Mouse (Mus musculus): Measurements from ENCODE around the gene Smyd4. TPM values are rescaled to one million over a fixed set of nuclear protein-coding genes. Genes with fewer than 3 reads are reported as not detected.

Smyd4 gene
- polyA plus RNA-seq, 1 experiment, result 7.2 TPM

DNA sequence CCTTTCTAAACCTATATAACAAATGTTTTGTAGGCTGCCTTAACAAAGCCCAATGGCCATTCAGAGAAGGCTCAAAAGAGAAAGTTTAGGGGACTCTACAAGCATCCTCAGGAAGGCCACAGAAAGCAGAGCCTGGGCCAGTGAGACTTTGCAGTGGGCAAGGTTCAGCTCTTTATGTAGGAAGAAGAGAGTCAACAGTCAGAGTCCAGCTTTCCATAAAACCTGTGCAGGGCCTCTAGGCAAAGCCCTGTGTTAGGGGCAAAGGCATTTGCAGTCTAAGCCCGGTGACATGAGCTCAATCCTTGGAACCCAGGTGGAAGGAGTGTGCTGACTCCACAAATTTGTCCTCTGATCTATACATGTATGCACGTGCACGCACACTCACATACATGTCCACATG, 76.2 kb downstream of the Smyd4 start:
- no peak for TF ChIP-seq CTCF (conservative IDR thresholded peaks at IDR 0.05; ENCODE audit: insufficient read depth, insufficient read length, low read depth, low read length)
- no peak for TF ChIP-seq POLR2A (IDR thresholded peaks at IDR 0.05; ENCODE audit: low read depth, low read length)
- Histone ChIP-seq H3K4me1 (ENCODE audit: control insufficient read depth, insufficient read depth, low read length) (no peaks in the 10 kb centered on the region), H3K27me3 (replicated peaks; ENCODE audit: control insufficient read depth, insufficient read depth, low read length) (no peaks in the 10 kb centered on the region), H3K4me3 (ENCODE audit: insufficient read depth, low read depth, low read length) (no peak overlapping the region), H3K36me3 (ENCODE audit: control insufficient read depth, insufficient read depth, low read length) (no peaks in the 10 kb centered on the region), H3K27ac (ENCODE audit: insufficient read depth, low read depth, low read length) (no peak overlapping the region)
- no peak for DNase-seq
- WGBS, result 86% methylated on average over 3 of the region's 3 CpGs

DNA sequence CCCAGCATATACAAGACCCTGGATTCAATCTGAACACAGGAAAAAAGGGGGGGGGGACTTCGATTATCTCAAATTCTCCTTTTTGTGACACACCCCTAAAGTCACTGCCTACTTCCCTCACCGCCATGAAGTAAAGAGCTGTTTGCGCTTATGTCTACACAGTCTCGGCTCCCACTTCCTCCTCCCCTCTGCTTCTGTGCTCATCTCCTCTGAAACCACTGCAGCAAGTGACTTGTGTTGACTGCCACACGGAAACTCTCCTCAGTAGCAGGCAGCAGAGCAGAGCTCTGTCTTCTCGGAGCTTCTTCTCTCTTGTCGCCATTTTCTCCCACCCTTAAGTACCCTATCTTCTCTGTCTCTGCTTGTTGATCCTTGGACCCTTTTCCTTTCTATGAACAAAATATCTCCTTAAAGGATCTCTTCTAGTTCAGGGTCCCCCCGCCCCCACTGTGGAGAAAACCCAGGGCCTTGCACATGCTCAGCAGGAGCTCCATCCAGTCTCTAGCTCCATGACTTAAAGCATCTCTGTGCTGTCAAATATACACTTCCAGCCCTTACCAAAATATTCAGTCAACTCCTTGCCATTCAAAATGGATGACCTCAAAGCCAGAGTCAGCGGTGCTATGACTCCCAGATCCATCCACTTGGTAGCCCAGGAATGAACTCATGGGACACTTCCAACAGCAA, 80.9 kb downstream of the Smyd4 start:
- Histone ChIP-seq H3K27ac (ENCODE audit: insufficient read depth, low read depth, low read length) (no peak overlapping the region), H3K27me3 (replicated peaks; ENCODE audit: control insufficient read depth, insufficient read depth, low read length) (no peaks in the 10 kb centered on the region), H3K4me1 (ENCODE audit: control insufficient read depth, insufficient read depth, low read length) (no peaks in the 10 kb centered on the region), H3K36me3 (ENCODE audit: control insufficient read depth, insufficient read depth, low read length) (no peaks in the 10 kb centered on the region; the same call in 1 of the 2 replicates), H3K4me3 (ENCODE audit: insufficient read depth, low read depth, low read length) (no peak overlapping the region)
- TF ChIP-seq POLR2A (IDR thresholded peaks at IDR 0.05; ENCODE audit: low read depth, low read length), result no peak
- TF ChIP-seq CTCF (conservative IDR thresholded peaks at IDR 0.05; ENCODE audit: insufficient read depth, insufficient read length, low read depth, low read length), result no peak
- no peak for DNase-seq
- 77% methylated on average over 9 of the region's 9 CpGs for WGBS

DNA sequence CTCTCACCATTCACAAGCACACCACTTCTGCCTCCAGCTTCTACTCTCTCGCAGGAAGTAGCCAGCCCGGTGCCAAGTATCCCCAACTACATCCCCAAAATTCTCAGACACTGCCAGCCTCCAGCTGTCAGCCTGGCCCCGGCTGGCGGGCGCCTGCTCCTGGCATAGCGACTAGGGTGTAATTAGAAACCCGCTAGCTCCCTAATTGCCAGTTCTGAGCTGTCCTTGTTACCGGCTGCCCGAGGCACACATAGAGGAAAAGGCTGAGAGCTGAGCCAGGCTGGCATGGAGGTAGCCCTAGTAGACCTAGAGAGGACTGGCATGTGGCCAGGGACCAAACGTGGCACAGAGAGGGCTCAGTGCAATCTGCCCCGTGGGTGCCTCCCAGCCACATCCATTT, 83.1 kb downstream of the Smyd4 start:
- Histone ChIP-seq H3K27me3 (replicated peaks; ENCODE audit: control insufficient read depth, insufficient read depth, low read length) (no peaks in the 10 kb centered on the region), H3K4me1 (ENCODE audit: control insufficient read depth, insufficient read depth, low read length) (no peaks in the 10 kb centered on the region), H3K27ac (ENCODE audit: insufficient read depth, low read depth, low read length) (no peak overlapping the region), H3K36me3 (ENCODE audit: control insufficient read depth, insufficient read depth, low read length) (no peaks in the 10 kb centered on the region; the same call in none of the 2 replicates), H3K4me3 (ENCODE audit: insufficient read depth, low read depth, low read length) (no peak overlapping the region)
- DNase-seq, result peak; percentile 61
- WGBS, result 49% methylated on average over 11 of the region's 11 CpGs
- TF ChIP-seq CTCF (conservative IDR thresholded peaks at IDR 0.05; ENCODE audit: insufficient read depth, insufficient read length, low read depth, low read length), result no peak
- TF ChIP-seq POLR2A (IDR thresholded peaks at IDR 0.05; ENCODE audit: low read depth, low read length), result no peak

- no peaks in the 10 kb centered on the region for H3K27me3 ChIP-seq (replicated peaks; ENCODE audit: control insufficient read depth, insufficient read depth, low read length)
- DNase-seq, result no peak
- TF ChIP-seq CTCF (conservative IDR thresholded peaks at IDR 0.05; ENCODE audit: insufficient read depth, insufficient read length, low read depth, low read length) (peak; percentile 44; the same call in 1 of the 2 replicates), POLR2A (IDR thresholded peaks at IDR 0.05; ENCODE audit: low read depth, low read length) (no peak)
- no peaks in the 10 kb centered on the region; the same call in none of the 2 replicates for H3K36me3 ChIP-seq (ENCODE audit: control insufficient read depth, insufficient read depth, low read length)
- H3K27ac ChIP-seq (ENCODE audit: insufficient read depth, low read depth, low read length), result no peak overlapping the region
- 90% methylated on average over 5 of the region's 5 CpGs for WGBS
- no peaks in the 10 kb centered on the region for H3K4me1 ChIP-seq (ENCODE audit: control insufficient read depth, insufficient read depth, low read length)
- H3K4me3 ChIP-seq (ENCODE audit: insufficient read depth, low read depth, low read length), result no peak overlapping the region
Measured at GRCm38 (mm10) chr11:75434138-75434537, 85.9 kb downstream of the Smyd4 start.

- H3K4me3 ChIP-seq (ENCODE audit: insufficient read depth, low read depth, low read length), result peak overlapping the region; percentile 15
- peaks cover 19% of the 10 kb centered on the region for H3K4me1 ChIP-seq (ENCODE audit: control insufficient read depth, insufficient read depth, low read length)
- 77% methylated on average over 13 of the region's 13 CpGs for WGBS
- H3K27me3 ChIP-seq (replicated peaks; ENCODE audit: control insufficient read depth, insufficient read depth, low read length), result no peaks in the 10 kb centered on the region
- H3K27ac ChIP-seq (ENCODE audit: insufficient read depth, low read depth, low read length), result no peak overlapping the region
- H3K36me3 ChIP-seq (ENCODE audit: control insufficient read depth, insufficient read depth, low read length), result no peaks in the 10 kb centered on the region; the same call in 1 of the 2 replicates
- TF ChIP-seq POLR2A (IDR thresholded peaks at IDR 0.05; ENCODE audit: low read depth, low read length) (no peak), CTCF (conservative IDR thresholded peaks at IDR 0.05; ENCODE audit: insufficient read depth, insufficient read length, low read depth, low read length) (no peak)
- no peak for DNase-seq
Measured at GRCm38 (mm10) chr11:75438194-75438593, 90.0 kb downstream of the Smyd4 start.

DNA sequence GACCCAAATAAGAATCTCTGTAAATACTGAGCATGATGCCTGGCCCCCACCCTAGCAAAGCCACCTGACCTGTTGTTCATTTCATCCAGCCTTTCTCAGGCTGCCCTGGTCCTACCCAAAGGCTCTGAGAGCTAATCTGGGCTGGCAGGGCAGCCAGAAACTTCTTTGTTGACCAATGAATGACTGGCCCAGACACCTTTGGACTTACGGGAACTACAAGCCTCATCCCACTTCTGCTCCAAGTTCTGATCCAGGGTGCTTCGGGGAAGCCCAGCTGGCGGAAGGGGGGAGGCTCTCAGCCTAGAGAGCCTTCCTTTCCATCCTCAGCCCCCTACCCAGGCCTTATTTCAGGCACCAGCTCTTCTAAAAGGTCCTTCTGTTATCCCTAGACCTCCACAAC, 90.6 kb downstream of the Smyd4 start:
- TF ChIP-seq CTCF (conservative IDR thresholded peaks at IDR 0.05; ENCODE audit: insufficient read depth, insufficient read length, low read depth, low read length) (no peak), POLR2A (IDR thresholded peaks at IDR 0.05; ENCODE audit: low read depth, low read length) (peak; percentile 18)
- WGBS, result 62% methylated on average over 3 of the region's 3 CpGs
- DNase-seq, result peak; percentile 86
- Histone ChIP-seq H3K4me1 (ENCODE audit: control insufficient read depth, insufficient read depth, low read length) (peaks cover 22% of the 10 kb centered on the region), H3K4me3 (ENCODE audit: insufficient read depth, low read depth, low read length) (peak overlapping the region; percentile 35), H3K36me3 (ENCODE audit: control insufficient read depth, insufficient read depth, low read length) (no peaks in the 10 kb centered on the region; the same call in 1 of the 2 replicates), H3K27me3 (replicated peaks; ENCODE audit: control insufficient read depth, insufficient read depth, low read length) (no peaks in the 10 kb centered on the region), H3K27ac (ENCODE audit: insufficient read depth, low read depth, low read length) (peak overlapping the region; percentile 81)

DNA sequence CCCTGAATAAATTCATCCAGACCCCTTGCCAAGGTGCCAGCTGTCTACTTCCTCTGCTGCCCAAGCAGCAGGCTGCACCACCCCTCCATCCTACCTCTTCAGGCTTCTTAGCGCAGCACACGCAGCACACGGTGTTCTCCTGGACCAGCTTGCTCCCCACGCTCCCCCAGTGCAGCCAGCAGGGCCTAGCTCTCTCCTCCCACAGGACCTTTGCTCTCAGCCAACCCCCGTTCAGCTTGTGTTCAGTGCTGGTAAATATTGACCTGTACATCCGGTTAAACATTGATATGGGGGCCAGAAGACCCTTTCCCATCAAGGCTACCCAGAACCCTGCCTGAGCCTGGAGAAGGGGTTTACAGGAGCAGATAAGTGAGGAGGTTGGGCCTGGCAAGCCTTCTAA, 91.1 kb downstream of the Smyd4 start, which contains the start of gene Serpinf2:
Serpinf2 (minus strand) TSS at position 229 of the 400 bp plus-strand sequence.
- H3K27ac ChIP-seq (ENCODE audit: insufficient read depth, low read depth, low read length), result peak within 1 kb of the TSS; percentile 81
- 49% methylated on average over 6 of the region's 6 CpGs for WGBS
- peaks cover 26% of the 10 kb centered on the region for H3K4me1 ChIP-seq (ENCODE audit: control insufficient read depth, insufficient read depth, low read length)
- no peaks in the 10 kb centered on the region for H3K36me3 ChIP-seq (ENCODE audit: control insufficient read depth, insufficient read depth, low read length)
- DNase-seq, result peak; percentile 87
- H3K27me3 ChIP-seq (replicated peaks; ENCODE audit: control insufficient read depth, insufficient read depth, low read length), result no peaks in the 10 kb centered on the region
- H3K4me3 ChIP-seq (ENCODE audit: insufficient read depth, low read depth, low read length), result peak within 1 kb of the TSS; percentile 35
- peak; percentile 66 for TF ChIP-seq POLR2A (IDR thresholded peaks at IDR 0.05; ENCODE audit: low read depth, low read length)
- TF ChIP-seq CTCF (conservative IDR thresholded peaks at IDR 0.05; ENCODE audit: insufficient read depth, insufficient read length, low read depth, low read length), result no peak

Measured in kidney, adult 2 months (tissue).